Mouse (Mus musculus) MEL (cell line): Measurements from ENCODE around the gene Hmgb1. TPM values are rescaled to one million over a fixed set of nuclear protein-coding genes. Genes with fewer than 3 reads are reported as not detected.

Experiments
- DNase-seq: peaks from one replicate; pipeline ENCODE4 v3.0.0; 2011; ENCODE audit warnings: low read depth, low spot score
- H3K27ac ChIP-seq: 2 replicates; pipeline ENCODE4 v1.5.1; 2012; ENCODE audit warnings: low read depth, mild to moderate bottlenecking, control low read depth, low read length, moderate library complexity; ENCODE audit not compliant: control insufficient read depth
- H3K27me3 ChIP-seq, 2 experiments: fragments of 150-350 bp in 1 of 2; sonication (generic) in 1 of 2; 2 replicates each; pipeline ENCODE4 v1.6.1; 2012; ENCODE audit warnings: low read length in 2 of 2, mild to moderate bottlenecking in 2 of 2, improper control_type of control experiment in 1 of 2, moderate library complexity in 1 of 2; ENCODE audit not compliant: insufficient read depth in 2 of 2, control insufficient read depth in 1 of 2
- H3K36me3 ChIP-seq, 2 experiments: 2 replicates each; pipeline ENCODE4 v1.6.1; 2012 to 2014; ENCODE audit warnings: low read length in 2 of 2, improper control_type of control experiment in 1 of 2, inconsistent platforms in 1 of 2, mild to moderate bottlenecking in 1 of 2; ENCODE audit not compliant: insufficient read depth in 2 of 2, control insufficient read depth in 1 of 2
- H3K4me1 ChIP-seq, 2 experiments: fragments of 150-350 bp in 1 of 2; sonication (generic) in 1 of 2; 2 replicates each; pipeline ENCODE4 v1.6.1; 2012; ENCODE audit warnings: low read length in 2 of 2, improper control_type of control experiment in 1 of 2, mild to moderate bottlenecking in 1 of 2; ENCODE audit not compliant: insufficient read depth in 2 of 2, control insufficient read depth in 1 of 2
- H3K4me3 ChIP-seq, 2 experiments: fragments of 150-350 bp in 1 of 2; sonication (generic) in 1 of 2; 2 replicates each; pipeline ENCODE4 v1.5.1; 2012; ENCODE audit warnings: low read depth in 2 of 2, low read length in 2 of 2, mild to moderate bottlenecking in 2 of 2, moderate library complexity in 2 of 2, control low read depth in 1 of 2, improper control_type of control experiment in 1 of 2; ENCODE audit not compliant: control insufficient read depth in 1 of 2, insufficient read depth in 1 of 2
- H3K79me2 ChIP-seq: 2 replicates; pipeline ENCODE4 v1.6.1; 2012; ENCODE audit warnings: mild to moderate bottlenecking, low read length, moderate library complexity; ENCODE audit not compliant: control insufficient read depth, poor library complexity, insufficient read depth
- H3K9ac ChIP-seq: 2 replicates; pipeline ENCODE4 v1.6.1; 2012; ENCODE audit warnings: low read depth, mild to moderate bottlenecking, control low read depth, low read length, moderate library complexity; ENCODE audit not compliant: control insufficient read depth, poor library complexity, severe bottlenecking
- H3K9me3 ChIP-seq: fragments of 150-350 bp; sonication (generic); replicated peaks from 2 replicates; pipeline ENCODE4 v1.6.1; 2012; ENCODE audit warnings: mild to moderate bottlenecking, low read length, improper control_type of control experiment, moderate library complexity; ENCODE audit not compliant: insufficient read depth
- CHD2 ChIP-seq: IDR thresholded peaks from 2 replicates; pipeline ENCODE4 v1.6.1; 2011; ENCODE audit warnings: low read length, improper control_type of control experiment
- E2F4 ChIP-seq: IDR thresholded peaks from 2 replicates; pipeline ENCODE4 v1.6.1; 2011; ENCODE audit warnings: low read depth, low read length, improper control_type of control experiment, borderline replicate concordance
- ELF1 ChIP-seq: IDR thresholded peaks from 2 replicates; pipeline ENCODE4 v1.6.1; 2014; ENCODE audit warnings: low read depth, mild to moderate bottlenecking, inconsistent platforms, low read length, improper control_type of control experiment, moderate library complexity
- ETS1 ChIP-seq: IDR thresholded peaks from 2 replicates; pipeline ENCODE4 v1.6.1; 2012; ENCODE audit warnings: low read depth, mild to moderate bottlenecking, inconsistent platforms, low read length, improper control_type of control experiment, moderate library complexity
- GABPA ChIP-seq: IDR thresholded peaks from 2 replicates; pipeline ENCODE4 v1.6.1; 2012; ENCODE audit warnings: low read depth, mild to moderate bottlenecking, inconsistent platforms, low read length, improper control_type of control experiment, moderate library complexity
- HCFC1 ChIP-seq: IDR thresholded peaks from 2 replicates; pipeline ENCODE4 v1.6.1; 2012; ENCODE audit warnings: low read depth, mild to moderate bottlenecking, inconsistent platforms, low read length, improper control_type of control experiment, moderate library complexity
- MAFK ChIP-seq: IDR thresholded peaks from 2 replicates; pipeline ENCODE4 v1.6.1; 2011; ENCODE audit warnings: low read depth, mild to moderate bottlenecking, low read length, improper control_type of control experiment, borderline replicate concordance
- MAZ ChIP-seq: IDR thresholded peaks from 2 replicates; pipeline ENCODE4 v1.6.1; 2012; ENCODE audit warnings: low read depth, mild to moderate bottlenecking, inconsistent platforms, low read length, improper control_type of control experiment
- MEF2A ChIP-seq: IDR thresholded peaks from 2 replicates; pipeline ENCODE4 v1.6.1; 2014; ENCODE audit warnings: low read depth, mild to moderate bottlenecking, inconsistent platforms, low read length, improper control_type of control experiment; ENCODE audit not compliant: poor library complexity, insufficient replicate concordance, severe bottlenecking; ENCODE audit errors: extremely low read depth
- MXI1 ChIP-seq: IDR thresholded peaks from 2 replicates; pipeline ENCODE4 v1.6.1; 2011; ENCODE audit warnings: mild to moderate bottlenecking, low read depth, low read length, improper control_type of control experiment
- MYC ChIP-seq: IDR thresholded peaks from 2 replicates; pipeline ENCODE4 v1.6.1; 2011; ENCODE audit warnings: low read depth, mild to moderate bottlenecking, low read length, improper control_type of control experiment, moderate library complexity
- NELFE ChIP-seq: IDR thresholded peaks from 2 replicates; pipeline ENCODE4 v1.6.1; 2011; ENCODE audit warnings: low read depth, low read length, improper control_type of control experiment
- NRF1 ChIP-seq: IDR thresholded peaks from 2 replicates; pipeline ENCODE4 v1.6.1; 2014; ENCODE audit warnings: low read depth, mild to moderate bottlenecking, inconsistent platforms, low read length, improper control_type of control experiment, moderate library complexity; ENCODE audit not compliant: poor library complexity, insufficient read depth, severe bottlenecking
- POLR2A ChIP-seq, 2 experiments: IDR thresholded peaks; 2 replicates each; pipeline ENCODE4 v1.6.1; 2011 to 2012; ENCODE audit warnings: low read length in 2 of 2, mild to moderate bottlenecking in 2 of 2, control low read depth in 1 of 2, improper control_type of control experiment in 1 of 2, low read depth in 1 of 2, moderate library complexity in 1 of 2; ENCODE audit not compliant: control insufficient read depth in 1 of 2, insufficient read depth in 1 of 2, poor library complexity in 1 of 2
- RCOR1 ChIP-seq: IDR thresholded peaks from 2 replicates; pipeline ENCODE4 v1.6.1; 2012; ENCODE audit warnings: low read depth, mild to moderate bottlenecking, inconsistent platforms, low read length, improper control_type of control experiment
- SIN3A ChIP-seq: IDR thresholded peaks from 2 replicates; pipeline ENCODE4 v1.6.1; 2012; ENCODE audit warnings: low read length, improper control_type of control experiment, inconsistent platforms
- UBTF ChIP-seq: IDR thresholded peaks from 2 replicates; pipeline ENCODE4 v1.6.1; 2012; ENCODE audit warnings: low read depth, mild to moderate bottlenecking, inconsistent platforms, low read length, improper control_type of control experiment, moderate library complexity, borderline replicate concordance; ENCODE audit not compliant: insufficient read depth
- ZC3H11A ChIP-seq: IDR thresholded peaks from 2 replicates; pipeline ENCODE4 v1.6.1; 2012; ENCODE audit warnings: low read depth, mild to moderate bottlenecking, inconsistent platforms, low read length, improper control_type of control experiment
- ZKSCAN1 ChIP-seq: IDR thresholded peaks from 2 replicates; pipeline ENCODE4 v1.6.1; 2012; ENCODE audit warnings: low read depth, mild to moderate bottlenecking, inconsistent platforms, low read length, improper control_type of control experiment, moderate library complexity
- ZMIZ1 ChIP-seq: IDR thresholded peaks from 2 replicates; pipeline ENCODE4 v1.6.1; 2012; ENCODE audit warnings: low read depth, mild to moderate bottlenecking, inconsistent platforms, low read length, improper control_type of control experiment, moderate library complexity
- ZNF384 ChIP-seq: IDR thresholded peaks from 2 replicates; pipeline ENCODE4 v1.6.1; 2012; ENCODE audit warnings: low read depth, mild to moderate bottlenecking, inconsistent platforms, low read length, improper control_type of control experiment
- polyA plus RNA-seq, 2 experiments: library from polyadenylated mRNA; stranded (reverse) in 1 of 2; unstranded in 1 of 2; fragments of >175 nt in 1 of 2; fragments of >200 nt in 1 of 2; gene quantifications; 2 replicates each; pipeline versions ENCODE4 v1.2.1 to v1.2.4; 2012; ENCODE audit warnings: low replicate concordance in 2 of 2, low read depth in 1 of 2; ENCODE audit not compliant: insufficient read length in 2 of 2, insufficient read depth in 1 of 2, missing spikeins in 1 of 2
- total RNA-seq: library from RNA; depleted of rRNA; stranded (reverse); fragments of 300-350 nt; gene quantifications from 2 replicates; pipeline ENCODE4 v1.2.3, GENCODE M21; 2012

The Hmgb1 gene
- total and polyA plus RNA-seq, 3 experiments, result 600 to 678 TPM; not detected in 1

- Histone ChIP-seq H3K4me3 (no peak overlapping the region), H3K36me3 (no peaks in the 10 kb centered on the region), H3K79me2 (no peaks in the 10 kb centered on the region), H3K9me3 (no peaks in the 10 kb centered on the region), H3K27ac (no peak overlapping the region), H3K27me3 (no peaks in the 10 kb centered on the region), H3K9ac (no peak overlapping the region), H3K4me1 (no peaks in the 10 kb centered on the region)
- DNase-seq, result no peak
- no peak for TF ChIP-seq HCFC1
- TF ChIP-seq E2F4, result no peak
- no peak for TF ChIP-seq POLR2A (IDR thresholded peaks at IDR 0.05; ENCODE audit: control insufficient read depth in 1 of 2, insufficient read depth in 1 of 2, low read depth in 1 of 2, low read length in 2 of 2, poor library complexity in 1 of 2)
- TF ChIP-seq MAFK, result no peak
- TF ChIP-seq RCOR1, result no peak
- TF ChIP-seq GABPA, result no peak
Observed at GRCm38 (mm10) chr5:149152774-149153155, 31.5 kb downstream of the Hmgb1 start.

GRCm38 (mm10) chr5:149152063-149152773 lies 32.1 kb downstream of the Hmgb1 start:
- H3K4me3 ChIP-seq, result no peak overlapping the region
- peaks cover 0 to 3% of the 10 kb centered on the region in 2 experiments; a peak in 2 of 4 replicates for H3K36me3 ChIP-seq
- no peak overlapping the region for H3K27ac ChIP-seq
- H3K4me1 ChIP-seq, result peaks cover 0 to 5% of the 10 kb centered on the region in 2 experiments; a peak in 2 of 4 replicates
- no peaks in the 10 kb centered on the region for H3K79me2 ChIP-seq
- H3K9ac ChIP-seq, result no peak overlapping the region
- TF ChIP-seq MXI1, result no peak
- no peak for TF ChIP-seq UBTF
- TF ChIP-seq ZMIZ1, result no peak
- TF ChIP-seq NRF1, result no peak
- TF ChIP-seq HCFC1, result no peak
- TF ChIP-seq MEF2A, result no peak
- TF ChIP-seq ELF1, result no peak
- no peak for TF ChIP-seq ZNF384
- no peak for TF ChIP-seq ZC3H11A
- no peak for TF ChIP-seq ETS1
- TF ChIP-seq CHD2, result no peak
- no peak for TF ChIP-seq ZKSCAN1
- no peak for TF ChIP-seq RCOR1
- no peak for TF ChIP-seq MAZ
- TF ChIP-seq NELFE, result no peak
- no peak for TF ChIP-seq E2F4
- no peak for TF ChIP-seq MYC
- TF ChIP-seq SIN3A, result no peak
- no peak for DNase-seq
- H3K9me3 ChIP-seq, result no peaks in the 10 kb centered on the region
- H3K27me3 ChIP-seq, result no peaks in the 10 kb centered on the region
